ENCODE assay signal across 16 mouse cellular contexts in the genomic region with DNA sequence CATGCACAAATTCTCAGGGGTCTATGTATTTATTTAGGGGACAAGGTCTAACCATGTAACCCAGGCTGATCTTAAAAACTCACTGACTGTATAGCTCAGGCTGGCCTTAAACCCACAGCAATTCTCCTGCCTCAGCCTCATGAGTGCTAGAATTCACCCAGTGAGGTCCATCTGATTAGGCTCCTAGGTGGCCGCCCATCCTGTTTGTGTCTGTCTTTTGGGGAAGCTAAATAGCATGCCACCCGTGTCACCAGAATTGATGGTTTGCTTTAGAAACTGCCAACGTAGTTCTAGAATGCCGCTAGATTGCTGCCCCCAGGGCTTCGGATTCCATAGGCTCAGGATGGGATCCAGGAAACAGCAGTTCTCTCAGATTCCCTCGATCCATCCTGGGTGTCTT. TPM values are rescaled to one million over a fixed set of nuclear protein-coding genes. Genes with fewer than 3 reads are reported as not detected.
DNase-seq lines count a peak whose midpoint lies in the region; ATAC-seq and TF ChIP-seq lines count a peak whose summit lies in the region.
"Had no signal": no experiment of that assay in that cellular context is flagged by ENCODE, and none has a peak within 500 bp of the region (broad histone marks: within the 10 kb centered on the region; RNA-seq: fewer than 3 reads in every experiment).

No protein-coding gene starts in this region.

- 22% methylated on average over 6 of the region's 6 CpGs for WGBS in embryonic facial prominence, embryonic 13.5 days
- 39% methylated on average over 6 of the region's 6 CpGs for WGBS in embryonic facial prominence, embryonic 10.5 days
- 46% methylated on average over 6 of the region's 6 CpGs for WGBS in hindbrain, postnatal 0 days
- 53% methylated on average over 6 of the region's 6 CpGs for WGBS in hindbrain, embryonic 11.5 days
- 38% methylated on average over 6 of the region's 6 CpGs for WGBS in liver, embryonic 12.5 days (ENCODE audit: insufficient replicate concordance)
- WGBS in embryonic facial prominence, embryonic 14.5 days = 39% methylated on average over 6 of the region's 6 CpGs

- no peaks in the 10 kb centered on the region for H3K9me3 ChIP-seq in embryonic facial prominence, embryonic 13.5 days
- no peaks in the 10 kb centered on the region for H3K9me3 ChIP-seq in embryonic facial prominence, embryonic 10.5 days
- H3K9me3 ChIP-seq in hindbrain, postnatal 0 days (ENCODE audit: low read length) = no peaks in the 10 kb centered on the region
- H3K9me3 ChIP-seq in hindbrain, embryonic 11.5 days (ENCODE audit: control insufficient read depth, low read length) = no peaks in the 10 kb centered on the region
- H3K9me3 ChIP-seq in liver, embryonic 12.5 days (replicated peaks) = no peaks in the 10 kb centered on the region
- no peaks in the 10 kb centered on the region for H3K9me3 ChIP-seq in embryonic facial prominence, embryonic 14.5 days (ENCODE audit: control insufficient read depth, low read length)
- H3K9me3 ChIP-seq: limb, embryonic 15.5 days had no signal

- ATAC-seq in embryonic facial prominence, embryonic 13.5 days (ENCODE audit: insufficient number of reproducible peaks, insufficient read depth, low FRiP score, low TSS enrichment, low read depth) = no peak
- no peak for ATAC-seq in hindbrain, postnatal 0 days
- ATAC-seq in hindbrain, embryonic 11.5 days (ENCODE audit: low FRiP score) = no peak
- ATAC-seq in liver, embryonic 12.5 days = no peak
- ATAC-seq in embryonic facial prominence, embryonic 14.5 days (ENCODE audit: low read depth) = no peak
- ATAC-seq: hindbrain, embryonic 16.5 days had no signal

- no peaks in the 10 kb centered on the region for H3K36me3 ChIP-seq in embryonic facial prominence, embryonic 13.5 days
- no peaks in the 10 kb centered on the region for H3K36me3 ChIP-seq in embryonic facial prominence, embryonic 10.5 days (replicated peaks)
- no peaks in the 10 kb centered on the region for H3K36me3 ChIP-seq in hindbrain, postnatal 0 days (ENCODE audit: insufficient read depth, low read length)
- no peaks in the 10 kb centered on the region for H3K36me3 ChIP-seq in hindbrain, embryonic 11.5 days (ENCODE audit: control insufficient read depth, insufficient read depth, low read length)
- H3K36me3 ChIP-seq in liver, embryonic 12.5 days = no peaks in the 10 kb centered on the region
- H3K36me3 ChIP-seq in embryonic facial prominence, embryonic 14.5 days (ENCODE audit: control insufficient read depth, insufficient read depth, low read length) = no peaks in the 10 kb centered on the region
- H3K36me3 ChIP-seq: limb, embryonic 15.5 days had no signal

- no peak overlapping the region for H3K27ac ChIP-seq in embryonic facial prominence, embryonic 13.5 days
- H3K27ac ChIP-seq in embryonic facial prominence, embryonic 10.5 days (replicated peaks) = no peak overlapping the region
- H3K27ac ChIP-seq in hindbrain, postnatal 0 days = no peak overlapping the region
- H3K27ac ChIP-seq in hindbrain, embryonic 11.5 days (ENCODE audit: low read depth, low read length) = no peak overlapping the region
- no peak overlapping the region for H3K27ac ChIP-seq in liver, embryonic 12.5 days
- H3K27ac ChIP-seq in embryonic facial prominence, embryonic 14.5 days (replicated peaks; ENCODE audit: low read depth, low read length) = no peak overlapping the region
- H3K27ac ChIP-seq: limb, embryonic 15.5 days had no signal

- DNase-seq in embryonic facial prominence, embryonic 10.5 days (ENCODE audit: low spot score) = no peak
- DNase-seq in hindbrain, postnatal 0 days (ENCODE audit: low spot score) = no peak
- DNase-seq in hindbrain, embryonic 11.5 days (ENCODE audit: low spot score) = no peak
- DNase-seq in liver = no peak
- no peak for DNase-seq in embryonic facial prominence, embryonic 14.5 days (ENCODE audit: low spot score)
- no peak for DNase-seq in retina, embryonic 14.5 days (ENCODE audit: low spot score)
- DNase-seq: cerebellum, adult 11 months; embryo, embryonic 11 days; gastrocnemius, postnatal 14 days; right cerebral cortex, postnatal 14 days; thymus, adult 18-20 months had no signal

- H3K4me2 ChIP-seq in embryonic facial prominence, embryonic 13.5 days = 0 out of 2 replicates have a peak overlapping the region, but pooled peaks have one; percentile 1
- H3K4me2 ChIP-seq in hindbrain, postnatal 0 days (ENCODE audit: low read depth, low read length) = peak overlapping the region; percentile 5; the same call in 1 of the 2 replicates
- no peak overlapping the region for H3K4me2 ChIP-seq in hindbrain, embryonic 11.5 days (replicated peaks; ENCODE audit: low read depth, low read length)
- 0 out of 2 replicates have a peak overlapping the region, but pooled peaks have one; percentile 27 for H3K4me2 ChIP-seq in liver, embryonic 12.5 days
- H3K4me2 ChIP-seq in embryonic facial prominence, embryonic 14.5 days (ENCODE audit: low read depth, low read length) = peak overlapping the region; percentile 1; the same call in 1 of the 2 replicates
- H3K4me2 ChIP-seq: limb, embryonic 15.5 days had no signal

- H3K4me3 ChIP-seq in embryonic facial prominence, embryonic 13.5 days = no peak overlapping the region
- H3K4me3 ChIP-seq in embryonic facial prominence, embryonic 10.5 days = no peak overlapping the region; the same call in 1 of the 2 replicates
- H3K4me3 ChIP-seq in hindbrain, postnatal 0 days (ENCODE audit: low read length) = no peak overlapping the region
- H3K4me3 ChIP-seq in hindbrain, embryonic 11.5 days (ENCODE audit: low read depth, low read length) = no peak overlapping the region
- H3K4me3 ChIP-seq in liver, embryonic 12.5 days = no peak overlapping the region
- 0 out of 2 replicates have a peak overlapping the region, but pooled peaks have one; percentile 5 for H3K4me3 ChIP-seq in embryonic facial prominence, embryonic 14.5 days (ENCODE audit: low read depth, low read length)
- H3K4me3 ChIP-seq: limb, embryonic 15.5 days had no signal

- no peak overlapping the region for H3K9ac ChIP-seq in embryonic facial prominence, embryonic 13.5 days
- H3K9ac ChIP-seq in hindbrain, postnatal 0 days (replicated peaks; ENCODE audit: low read length) = no peak overlapping the region
- no peak overlapping the region for H3K9ac ChIP-seq in hindbrain, embryonic 11.5 days (ENCODE audit: low read depth, low read length)
- no peak overlapping the region for H3K9ac ChIP-seq in liver, embryonic 12.5 days
- no peak overlapping the region for H3K9ac ChIP-seq in embryonic facial prominence, embryonic 14.5 days (ENCODE audit: low read depth, low read length)
- H3K9ac ChIP-seq: limb, embryonic 15.5 days had no signal

- H3K27me3 ChIP-seq in embryonic facial prominence, embryonic 13.5 days = peaks cover 63% of the 10 kb centered on the region
- peaks cover 66% of the 10 kb centered on the region for H3K27me3 ChIP-seq in embryonic facial prominence, embryonic 10.5 days (replicated peaks; ENCODE audit: low read depth, poor library complexity, severe bottlenecking)
- peaks cover 19% of the 10 kb centered on the region for H3K27me3 ChIP-seq in hindbrain, postnatal 0 days (ENCODE audit: insufficient read depth, low read length)
- H3K27me3 ChIP-seq in hindbrain, embryonic 11.5 days (ENCODE audit: control insufficient read depth, insufficient read depth, low read length) = peaks cover 29% of the 10 kb centered on the region
- peaks cover 33% of the 10 kb centered on the region for H3K27me3 ChIP-seq in liver, embryonic 12.5 days (replicated peaks)
- H3K27me3 ChIP-seq in embryonic facial prominence, embryonic 14.5 days (replicated peaks; ENCODE audit: control insufficient read depth, insufficient read depth, low read length) = peaks cover 55% of the 10 kb centered on the region

- peaks cover 7% of the 10 kb centered on the region for H3K4me1 ChIP-seq in embryonic facial prominence, embryonic 13.5 days
- peaks cover 19% of the 10 kb centered on the region for H3K4me1 ChIP-seq in embryonic facial prominence, embryonic 10.5 days
- H3K4me1 ChIP-seq in hindbrain, postnatal 0 days (ENCODE audit: insufficient read depth, low read length) = 0 out of 2 replicates have a peak, but pooled peaks cover 2% of the 10 kb centered on the region
- no peaks in the 10 kb centered on the region; the same call in 1 of the 2 replicates for H3K4me1 ChIP-seq in hindbrain, embryonic 11.5 days (replicated peaks; ENCODE audit: control insufficient read depth, insufficient read depth, low read length)
- peaks cover 13% of the 10 kb centered on the region; the same call in 1 of the 2 replicates for H3K4me1 ChIP-seq in liver, embryonic 12.5 days
- H3K4me1 ChIP-seq in embryonic facial prominence, embryonic 14.5 days (ENCODE audit: control insufficient read depth, insufficient read depth, low read length) = no peaks in the 10 kb centered on the region; the same call in 1 of the 2 replicates

- no peak for TF ChIP-seq CTCF in hindbrain, postnatal 0 days (IDR thresholded peaks at IDR 0.05; ENCODE audit: low read depth)

RNA-seq across cellular contexts. Expression of a gene that starts 1.2 kb away (rescaled TPM):
- 1.7 and 2.0 TPM in 2 replicates for polyA plus RNA-seq in embryonic facial prominence, embryonic 13.5 days (2015; fragmentation: Nextera tagmentation; extraction: Ambion mirVana)
- polyA plus RNA-seq in embryonic facial prominence, embryonic 10.5 days (2016; fragmentation: Nextera tagmentation; extraction: Ambion mirVana) = 1.2 TPM in 2 replicates
- 3.9 and 4.7 TPM in 2 replicates for total RNA-seq in hindbrain, postnatal 0 days (2014; rRNA removed)
- polyA plus RNA-seq in hindbrain, postnatal 0 days (2015; fragmentation: Nextera tagmentation; extraction: Ambion mirVana) = 1.3 TPM in 2 replicates
- 2.1 and 2.2 TPM in 2 replicates for polyA plus RNA-seq in hindbrain, embryonic 11.5 days (2014; fragmentation: Nextera tagmentation; extraction: Ambion mirVana)
- polyA plus RNA-seq in liver, embryonic 12.5 days (2016; fragmentation: Nextera tagmentation; extraction: Ambion mirVana) = 2.1 and 2.6 TPM in 2 replicates
- 2.7 and 2.9 TPM in 2 replicates for polyA plus RNA-seq in embryonic facial prominence, embryonic 14.5 days (2014; fragmentation: Nextera tagmentation; extraction: Ambion mirVana)
- total RNA-seq: CH12.LX had no signal

RNA-seq across cellular contexts. Expression of a gene that starts 35.3 kb away (rescaled TPM):
- polyA plus RNA-seq in embryonic facial prominence, embryonic 13.5 days (2015; fragmentation: Nextera tagmentation; extraction: Ambion mirVana) = 0.12 TPM in 1 of 2 replicates, not detected in the other
- 0.36 and 0.38 TPM in 2 replicates for polyA plus RNA-seq in embryonic facial prominence, embryonic 10.5 days (2016; fragmentation: Nextera tagmentation; extraction: Ambion mirVana)
- total RNA-seq in hindbrain, postnatal 0 days (2014; rRNA removed) = 65.0 and 74.1 TPM in 2 replicates
- 1.5 and 1.6 TPM in 2 replicates for polyA plus RNA-seq in hindbrain, postnatal 0 days (2015; fragmentation: Nextera tagmentation; extraction: Ambion mirVana)
- polyA plus RNA-seq in hindbrain, embryonic 11.5 days (2014; fragmentation: Nextera tagmentation; extraction: Ambion mirVana) = 0.45 and 0.81 TPM in 2 replicates
- polyA plus RNA-seq in liver, embryonic 12.5 days (2016; fragmentation: Nextera tagmentation; extraction: Ambion mirVana) = not detected in 2 replicates
- polyA plus RNA-seq in embryonic facial prominence, embryonic 14.5 days (2014; fragmentation: Nextera tagmentation; extraction: Ambion mirVana) = 0.06 and 0.07 TPM in 2 replicates
- total RNA-seq: CH12.LX had no signal
- polyA plus RNA-seq: limb, embryonic 15.5 days had no signal

RNA-seq across cellular contexts. Expression of a gene that starts 41.3 kb away (rescaled TPM):
- polyA plus RNA-seq in embryonic facial prominence, embryonic 13.5 days (2015; fragmentation: Nextera tagmentation; extraction: Ambion mirVana) = 8.0 and 8.9 TPM in 2 replicates
- 1.3 and 1.4 TPM in 2 replicates for polyA plus RNA-seq in embryonic facial prominence, embryonic 10.5 days (2016; fragmentation: Nextera tagmentation; extraction: Ambion mirVana)
- 12.2 and 17.0 TPM in 2 replicates for total RNA-seq in hindbrain, postnatal 0 days (2014; rRNA removed)
- 8.6 and 8.7 TPM in 2 replicates for polyA plus RNA-seq in hindbrain, postnatal 0 days (2015; fragmentation: Nextera tagmentation; extraction: Ambion mirVana)
- polyA plus RNA-seq in hindbrain, embryonic 11.5 days (2014; fragmentation: Nextera tagmentation; extraction: Ambion mirVana) = 2.0 and 2.4 TPM in 2 replicates
- polyA plus RNA-seq in liver, embryonic 12.5 days (2016; fragmentation: Nextera tagmentation; extraction: Ambion mirVana) = 5.6 and 6.5 TPM in 2 replicates
- 11.6 and 12.1 TPM in 2 replicates for polyA plus RNA-seq in embryonic facial prominence, embryonic 14.5 days (2014; fragmentation: Nextera tagmentation; extraction: Ambion mirVana)

RNA-seq across cellular contexts. Expression of a gene that starts 51.8 kb away (rescaled TPM):
- polyA plus RNA-seq in embryonic facial prominence, embryonic 13.5 days (2015; fragmentation: Nextera tagmentation; extraction: Ambion mirVana) = 120 and 136 TPM in 2 replicates
- polyA plus RNA-seq in embryonic facial prominence, embryonic 10.5 days (2016; fragmentation: Nextera tagmentation; extraction: Ambion mirVana) = 92.1 and 92.2 TPM in 2 replicates
- 45.3 and 85.8 TPM in 2 replicates for total RNA-seq in hindbrain, postnatal 0 days (2014; rRNA removed)
- polyA plus RNA-seq in hindbrain, postnatal 0 days (2015; fragmentation: Nextera tagmentation; extraction: Ambion mirVana) = 221 and 224 TPM in 2 replicates
- polyA plus RNA-seq in hindbrain, embryonic 11.5 days (2014; fragmentation: Nextera tagmentation; extraction: Ambion mirVana) = 71.1 and 96.5 TPM in 2 replicates
- 55.2 and 56.2 TPM in 2 replicates for polyA plus RNA-seq in liver, embryonic 12.5 days (2016; fragmentation: Nextera tagmentation; extraction: Ambion mirVana)
- polyA plus RNA-seq in embryonic facial prominence, embryonic 14.5 days (2014; fragmentation: Nextera tagmentation; extraction: Ambion mirVana) = 88.8 and 91.4 TPM in 2 replicates
